Mouse (Mus musculus) heart, embryonic 11.5 days (tissue): ENCODE results near the gene Fsd2. TPM values are rescaled to one million over a fixed set of nuclear protein-coding genes. Genes with fewer than 3 reads are reported as not detected.

Experiments used
- ATAC-seq: fragments of 200-750 bp; cut with Nextera tagmentation; replicated peaks from 2 replicates; pipeline ENCODE4 v1.8.0; 2017; ENCODE audit warnings: moderate library complexity; ENCODE audit not compliant: insufficient number of reproducible peaks, low FRiP score, low TSS enrichment
- H3K27ac ChIP-seq: fragments of 300-500 bp; sonication (generic); 2 replicates; pipeline ENCODE4 v1.5.1; 2014; ENCODE audit warnings: mild to moderate bottlenecking, low read depth, low read length
- H3K27me3 ChIP-seq: fragments of 300-500 bp; sonication (generic); 2 replicates; pipeline ENCODE4 v1.6.1; 2014; ENCODE audit warnings: mild to moderate bottlenecking, low read length, mixed read lengths; ENCODE audit not compliant: control insufficient read depth, insufficient read depth
- H3K36me3 ChIP-seq: fragments of 300-500 bp; sonication (generic); 2 replicates; pipeline ENCODE4 v1.6.1; 2014; ENCODE audit warnings: mild to moderate bottlenecking, low read length, moderate library complexity, mixed read lengths; ENCODE audit not compliant: control insufficient read depth, insufficient read depth
- H3K4me1 ChIP-seq: fragments of 300-500 bp; sonication (generic); 2 replicates; pipeline ENCODE4 v1.6.1; 2014; ENCODE audit warnings: low read length; ENCODE audit not compliant: control insufficient read depth, insufficient read depth
- H3K4me2 ChIP-seq: fragments of 300-500 bp; sonication (generic); 2 replicates; pipeline ENCODE4 v1.6.1; 2014; ENCODE audit warnings: mild to moderate bottlenecking, moderate library complexity
- H3K4me3 ChIP-seq: fragments of 300-500 bp; sonication (generic); 2 replicates; pipeline ENCODE4 v1.5.1; 2014; ENCODE audit warnings: low read depth, low read length
- H3K9ac ChIP-seq: fragments of 300-500 bp; sonication (generic); 2 replicates; pipeline ENCODE4 v1.6.1; 2014; ENCODE audit warnings: mild to moderate bottlenecking, low read depth, low read length, moderate library complexity
- H3K9me3 ChIP-seq: fragments of 300-500 bp; sonication (generic); replicated peaks from 2 replicates; pipeline ENCODE4 v1.6.1; 2016; ENCODE audit warnings: low read length; ENCODE audit not compliant: control insufficient read depth
- WGBS: fragments of 180-500 bp; shearing (Covaris S2); extraction: QIAGEN DNeasy Blood & Tissue Kit; methylation state at CpG from one replicate; pipeline ENCODE4 v1.1.7; 2014; ENCODE audit not compliant: insufficient replicate concordance; 5-methylcytosine and 5-hydroxymethylcytosine counted together
- polyA plus RNA-seq: library from polyadenylated mRNA; unstranded; fragments of >200 nt; fragmentation: Nextera tagmentation; extraction: Ambion mirVana; gene quantifications from 2 replicates; pipeline ENCODE4 v1.2.1, GENCODE M21; 2014

Gene Fsd2
- polyA plus RNA-seq, 1 experiment from 2014 or later, result 50.9 TPM

DNA sequence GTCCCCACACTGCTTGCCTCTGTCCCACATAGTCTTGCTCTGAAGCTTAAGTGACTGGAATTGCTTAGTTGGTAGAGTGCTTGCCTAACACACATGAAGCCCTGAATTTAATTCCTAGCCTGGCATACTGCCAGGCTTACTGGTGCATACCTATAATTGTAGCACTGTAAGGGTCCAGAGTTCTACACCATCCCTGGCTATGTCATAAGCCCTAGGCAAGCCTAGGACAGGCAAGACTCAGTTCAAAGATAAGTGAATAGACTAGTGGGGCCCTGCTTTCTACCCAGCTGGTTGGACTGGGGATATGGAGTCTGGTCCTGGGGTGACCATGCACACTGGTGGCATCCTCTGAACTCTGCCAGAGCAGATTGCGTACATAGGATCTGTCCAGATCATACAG lies 30.9 kb upstream of the Fsd2 start:
- ATAC-seq, result no peak
- Histone ChIP-seq H3K27me3 (no peaks in the 10 kb centered on the region), H3K4me3 (no peak overlapping the region), H3K27ac (no peak overlapping the region), H3K9ac (no peak overlapping the region), H3K9me3 (no peaks in the 10 kb centered on the region), H3K4me1 (peaks cover 7% of the 10 kb centered on the region; the same call in 1 of the 2 replicates), H3K36me3 (peaks cover 16% of the 10 kb centered on the region), H3K4me2 (no peak overlapping the region)
- 95% methylated on average over 1 of the region's 1 CpGs for WGBS

DNA sequence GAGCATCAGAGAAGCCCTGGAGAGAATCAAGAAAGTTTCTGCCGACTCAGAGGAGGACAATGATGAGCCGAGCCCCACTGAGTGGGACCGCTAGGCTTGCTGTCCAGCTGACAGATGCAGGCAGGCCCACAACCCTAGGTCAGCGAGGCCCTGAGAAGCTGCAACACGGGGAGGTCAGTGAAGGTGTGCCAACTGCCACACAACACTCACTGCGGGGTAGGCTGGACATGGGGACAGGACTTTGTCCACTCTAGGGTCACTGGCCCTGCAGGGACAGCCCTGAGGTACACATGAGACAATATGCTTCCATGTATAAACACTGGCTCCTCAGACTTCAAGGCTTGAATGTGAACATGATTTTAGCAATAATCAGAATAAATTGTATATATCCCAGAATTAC lies 29.3 kb upstream of the Fsd2 start:
- Histone ChIP-seq H3K4me3 (no peak overlapping the region), H3K9ac (no peak overlapping the region), H3K9me3 (no peaks in the 10 kb centered on the region), H3K4me2 (no peak overlapping the region), H3K27me3 (no peaks in the 10 kb centered on the region), H3K36me3 (peaks cover 16% of the 10 kb centered on the region), H3K27ac (no peak overlapping the region), H3K4me1 (peaks cover 7% of the 10 kb centered on the region; the same call in 1 of the 2 replicates)
- 84% methylated on average over 6 of the region's 6 CpGs for WGBS
- ATAC-seq, result no peak

DNA sequence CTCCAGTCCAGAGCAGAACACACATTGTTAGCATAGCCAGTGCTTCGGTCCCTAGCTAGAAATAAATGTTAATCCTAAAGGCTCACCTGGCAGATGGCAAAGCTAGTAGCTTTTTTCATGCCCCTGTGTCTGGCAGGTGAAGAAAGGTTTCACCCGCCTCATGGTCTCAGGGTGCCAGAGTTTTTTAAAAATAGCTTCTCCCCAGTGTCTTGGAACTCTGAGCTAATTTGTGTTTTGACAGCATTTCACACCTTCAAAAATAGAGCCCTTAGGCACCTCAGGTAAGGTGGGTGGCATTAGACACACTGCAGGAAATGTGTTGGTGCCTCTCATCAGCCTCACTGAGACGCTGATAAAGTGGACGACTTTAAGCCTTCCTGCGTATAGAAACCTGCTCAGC lies 28.3 kb upstream of the Fsd2 start:
- H3K9me3 ChIP-seq, result no peaks in the 10 kb centered on the region
- no peak overlapping the region for H3K4me2 ChIP-seq
- 61% methylated on average over 5 of the region's 5 CpGs for WGBS
- peaks cover 7% of the 10 kb centered on the region; the same call in 1 of the 2 replicates for H3K4me1 ChIP-seq
- no peak overlapping the region for H3K27ac ChIP-seq
- no peak overlapping the region for H3K9ac ChIP-seq
- H3K27me3 ChIP-seq, result no peaks in the 10 kb centered on the region
- peaks cover 16% of the 10 kb centered on the region for H3K36me3 ChIP-seq
- H3K4me3 ChIP-seq, result no peak overlapping the region
- ATAC-seq, result no peak

DNA sequence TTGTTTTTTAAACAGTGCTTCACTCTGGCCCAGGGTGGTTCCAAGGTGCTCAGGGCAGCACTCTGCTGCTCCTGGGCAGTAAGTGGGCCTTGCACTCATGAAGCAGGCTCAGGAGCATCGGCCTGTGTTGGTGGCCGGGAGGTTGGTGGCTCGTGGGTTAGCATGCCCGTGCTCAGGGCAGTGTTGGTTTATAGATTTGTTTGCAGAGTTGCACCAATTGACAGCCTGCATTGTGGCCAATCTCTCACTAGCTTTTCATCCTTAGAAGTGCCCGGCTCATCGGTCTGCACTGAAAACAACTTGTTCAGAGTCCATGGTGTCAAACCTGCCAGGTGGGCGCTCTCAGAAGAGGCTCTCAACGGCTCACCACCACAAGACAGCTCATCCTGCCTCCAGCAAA lies 26.6 kb upstream of the Fsd2 start:
- no peak overlapping the region for H3K4me2 ChIP-seq
- no peak overlapping the region for H3K27ac ChIP-seq
- H3K9ac ChIP-seq, result no peak overlapping the region
- H3K4me1 ChIP-seq, result 0 out of 2 replicates have a peak, but pooled peaks cover 7% of the 10 kb centered on the region
- peaks cover 13% of the 10 kb centered on the region for H3K36me3 ChIP-seq
- H3K27me3 ChIP-seq, result no peaks in the 10 kb centered on the region
- H3K9me3 ChIP-seq, result no peaks in the 10 kb centered on the region
- no peak for ATAC-seq
- WGBS, result 89% methylated on average over 8 of the region's 8 CpGs
- no peak overlapping the region for H3K4me3 ChIP-seq

DNA sequence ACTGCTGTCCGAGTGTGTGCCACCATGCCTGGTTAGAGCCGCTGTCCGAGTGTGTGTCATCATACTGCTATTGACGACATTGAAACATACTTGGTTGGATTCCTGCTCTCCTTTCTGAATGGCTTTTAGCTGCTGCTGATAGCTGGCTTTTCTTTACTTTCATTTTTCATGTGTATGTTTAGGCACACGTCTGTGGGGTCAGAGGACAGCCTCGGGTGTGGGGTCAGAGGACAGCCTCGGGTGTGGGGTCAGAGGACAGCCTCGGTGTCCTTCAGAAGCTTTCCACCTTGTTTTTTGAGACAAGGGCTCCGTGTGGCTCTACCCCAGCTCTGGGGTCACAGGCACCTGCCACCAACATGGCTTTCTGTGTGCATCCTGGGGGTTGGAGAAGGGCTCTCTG lies 25.9 kb upstream of the Fsd2 start:
- peaks cover 7% of the 10 kb centered on the region for H3K36me3 ChIP-seq
- no peak overlapping the region for H3K4me3 ChIP-seq
- H3K4me2 ChIP-seq, result no peak overlapping the region
- H3K27me3 ChIP-seq, result no peaks in the 10 kb centered on the region
- no peaks in the 10 kb centered on the region for H3K9me3 ChIP-seq
- no peak overlapping the region for H3K27ac ChIP-seq
- 0 out of 2 replicates have a peak, but pooled peaks cover 7% of the 10 kb centered on the region for H3K4me1 ChIP-seq
- H3K9ac ChIP-seq, result no peak overlapping the region
- 83% methylated on average over 9 of the region's 9 CpGs for WGBS
- no peak for ATAC-seq

DNA sequence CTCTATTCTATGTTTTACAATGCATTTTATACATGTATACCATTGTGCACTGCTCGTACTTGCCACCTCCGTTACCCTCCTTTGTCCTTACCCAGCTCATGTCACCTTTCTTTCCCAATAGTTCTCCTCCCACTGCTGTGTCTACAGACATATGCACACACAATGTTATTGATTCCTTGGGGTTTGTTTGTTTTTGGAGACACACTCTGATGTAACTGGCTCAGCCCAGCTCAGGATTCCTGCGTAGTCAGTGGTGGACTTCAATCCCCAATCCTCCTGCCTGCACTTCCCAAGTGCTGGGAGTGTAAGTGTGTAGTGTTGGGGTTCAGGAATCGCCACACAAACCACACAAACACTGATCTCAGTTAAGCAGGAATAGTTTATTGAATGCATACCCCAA lies 20.5 kb upstream of the Fsd2 start:
- no peak overlapping the region for H3K4me2 ChIP-seq
- no peak for ATAC-seq
- no peak overlapping the region for H3K4me3 ChIP-seq
- no peak overlapping the region for H3K27ac ChIP-seq
- peaks cover 14% of the 10 kb centered on the region for H3K36me3 ChIP-seq
- WGBS, result 88% methylated on average over 4 of the region's 4 CpGs
- no peaks in the 10 kb centered on the region for H3K27me3 ChIP-seq
- H3K9ac ChIP-seq, result no peak overlapping the region
- H3K4me1 ChIP-seq, result no peaks in the 10 kb centered on the region
- H3K9me3 ChIP-seq, result no peaks in the 10 kb centered on the region

DNA sequence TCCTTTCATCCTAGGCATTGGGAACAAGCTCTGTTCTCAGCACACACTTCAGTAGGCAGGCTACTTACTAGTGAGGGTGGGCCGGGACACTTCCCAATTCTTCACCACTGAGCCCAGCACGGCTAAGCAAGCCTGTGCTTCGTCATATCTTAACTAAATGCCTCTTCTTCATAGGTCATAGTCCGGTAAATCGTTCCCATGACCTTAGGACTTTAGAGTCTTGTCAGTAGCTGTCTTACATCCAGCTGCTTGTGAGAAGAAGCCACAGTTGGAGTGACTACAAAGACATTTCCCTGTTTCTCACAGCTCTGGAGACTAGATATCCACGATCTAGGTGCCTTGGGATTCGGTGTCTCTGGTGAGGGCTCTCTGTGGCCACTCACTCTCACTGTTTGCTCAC lies 18.6 kb upstream of the Fsd2 start:
- Histone ChIP-seq H3K27ac (no peak overlapping the region), H3K4me3 (no peak overlapping the region), H3K27me3 (no peaks in the 10 kb centered on the region), H3K4me1 (no peaks in the 10 kb centered on the region), H3K9me3 (no peaks in the 10 kb centered on the region), H3K36me3 (peaks cover 14% of the 10 kb centered on the region), H3K9ac (no peak overlapping the region), H3K4me2 (no peak overlapping the region)
- ATAC-seq, result no peak
- WGBS, result 88% methylated on average over 7 of the region's 7 CpGs

DNA sequence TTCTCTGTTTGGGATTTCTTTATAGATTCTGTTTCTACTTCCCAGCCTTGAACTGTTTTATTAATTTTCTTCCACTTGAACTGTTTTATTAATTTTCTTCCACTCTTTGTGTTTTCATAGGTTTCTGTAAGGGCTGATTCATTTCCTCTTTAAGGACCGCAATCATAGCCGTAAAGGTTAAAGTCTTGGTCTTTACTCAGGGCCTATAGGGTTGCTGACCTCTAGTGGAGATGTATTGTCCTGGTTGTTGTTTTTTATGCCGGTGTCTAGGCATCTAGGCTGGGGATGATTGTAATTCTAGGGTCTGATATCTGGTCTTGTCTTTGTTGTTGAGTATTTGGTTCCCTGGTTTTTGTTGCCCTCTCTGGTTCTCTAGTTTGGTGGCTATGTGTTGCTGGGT lies 16.8 kb upstream of the Fsd2 start:
- H3K4me3 ChIP-seq, result no peak overlapping the region
- no peaks in the 10 kb centered on the region for H3K9me3 ChIP-seq
- no peak for ATAC-seq
- peaks cover 14% of the 10 kb centered on the region for H3K36me3 ChIP-seq
- 65% methylated on average over 3 of the region's 3 CpGs for WGBS
- H3K9ac ChIP-seq, result no peak overlapping the region
- no peaks in the 10 kb centered on the region for H3K27me3 ChIP-seq
- H3K4me1 ChIP-seq, result no peaks in the 10 kb centered on the region
- no peak overlapping the region for H3K4me2 ChIP-seq
- H3K27ac ChIP-seq, result no peak overlapping the region

DNA sequence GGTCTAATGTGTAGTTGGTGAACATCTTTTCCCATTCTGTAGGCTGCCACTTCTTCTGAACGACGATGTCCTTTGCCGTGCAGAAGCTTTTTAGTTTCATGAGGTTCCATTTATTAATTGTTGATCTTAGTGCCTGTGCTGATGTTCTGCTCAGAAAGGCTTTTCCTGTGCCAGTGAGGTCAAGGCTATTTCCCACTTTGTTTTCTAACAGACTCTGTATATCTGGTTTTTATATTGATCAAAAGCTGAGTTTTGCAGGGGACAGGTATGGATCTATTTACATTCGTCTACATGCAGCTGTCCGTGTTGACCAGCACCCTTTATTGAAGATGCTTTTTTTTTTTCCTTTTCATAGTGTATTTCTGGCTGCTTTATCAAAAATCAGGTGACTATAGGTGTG lies 12.6 kb upstream of the Fsd2 start:
- Histone ChIP-seq H3K4me3 (no peak overlapping the region), H3K9ac (no peak overlapping the region), H3K36me3 (peaks cover 5% of the 10 kb centered on the region), H3K4me1 (no peaks in the 10 kb centered on the region), H3K27me3 (no peaks in the 10 kb centered on the region), H3K4me2 (no peak overlapping the region), H3K27ac (no peak overlapping the region), H3K9me3 (no peaks in the 10 kb centered on the region)
- 91% methylated on average over 5 of the region's 5 CpGs for WGBS
- ATAC-seq, result no peak
